Mouse (Mus musculus): ENCODE measurements at regions not wholly inside any gene's neighbourhood (a gene's known extent, or its start where the extent isn't known, plus 50 kb on each side); places are given as distances from the start of the nearest gene placed in this dataset.

DNA sequence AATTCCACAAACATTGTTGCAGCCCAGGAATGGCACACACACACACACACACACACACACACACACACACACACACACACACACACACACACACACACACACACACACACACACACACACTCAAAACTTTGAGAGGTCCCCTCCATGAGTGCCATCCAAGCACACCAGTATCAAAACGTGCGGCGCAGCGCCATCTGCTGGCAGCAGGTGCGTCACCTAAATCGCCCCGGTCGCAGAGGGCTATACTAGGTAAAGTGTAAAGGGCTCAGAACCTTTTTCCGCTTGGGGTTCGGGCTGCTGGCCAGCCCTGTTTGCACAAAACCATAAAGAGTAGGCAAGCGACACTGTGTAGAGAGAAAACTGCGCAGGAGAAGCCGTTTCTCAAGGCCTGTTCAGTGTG is 527.9 kb upstream of the Sall1 start:
- no peaks in the 10 kb centered on the region for H3K36me3 ChIP-seq (ENCODE audit: insufficient read depth, low read length)
- no peak for TF ChIP-seq POU5F1 (IDR thresholded peaks at IDR 0.05; ENCODE audit: borderline replicate concordance, low read length)
- TF ChIP-seq CTCF (conservative IDR thresholded peaks at IDR 0.05; ENCODE audit: low read length), result peak; percentile 51
- no peak for TF ChIP-seq NANOG (IDR thresholded peaks at IDR 0.05; ENCODE audit: borderline replicate concordance, low read length)
- peaks cover 3% of the 10 kb centered on the region; the same call in 1 of the 2 replicates for H3K27me3 ChIP-seq (ENCODE audit: insufficient read depth, low read length)
- H3K4me1 ChIP-seq (replicated peaks; ENCODE audit: low read depth, low read length), result peaks cover 7% of the 10 kb centered on the region; the same call in 1 of the 2 replicates
- H3K4me3 ChIP-seq (replicated peaks; ENCODE audit: low read length), result no peak overlapping the region
- no peaks in the 10 kb centered on the region for H3K9me3 ChIP-seq (ENCODE audit: low read length)

DNA sequence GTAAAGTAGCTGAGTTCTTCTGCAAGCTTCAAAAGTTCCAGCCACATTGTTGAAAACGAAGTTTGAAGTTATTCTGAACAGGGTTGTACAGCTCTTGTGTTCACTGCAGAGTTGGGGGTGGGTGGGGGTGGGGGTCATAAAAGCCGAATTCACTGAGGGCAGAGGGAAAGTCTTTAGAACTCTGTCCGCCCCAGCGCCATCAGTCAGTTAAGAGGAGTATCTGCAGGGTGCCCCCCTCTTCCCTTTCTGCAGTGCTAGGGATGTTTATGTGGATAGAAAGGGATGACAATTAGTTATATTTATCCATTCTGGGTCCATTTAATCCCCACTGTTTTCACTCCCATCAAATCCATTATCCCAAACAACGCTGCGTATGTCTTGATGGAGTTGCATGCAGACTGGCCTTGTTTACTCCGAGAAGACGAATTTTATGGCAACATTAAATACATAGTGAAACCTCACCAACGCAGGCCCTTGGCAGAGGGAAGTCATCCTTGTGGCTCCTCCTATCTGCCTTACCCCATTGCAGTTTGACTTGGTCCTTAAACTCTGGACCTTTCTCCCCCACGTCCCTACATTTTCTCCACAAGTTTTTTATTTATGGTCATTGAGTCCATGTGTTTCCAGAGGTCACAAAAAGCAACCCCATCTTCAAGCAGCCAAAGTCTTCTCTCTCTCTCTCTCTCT is 526.8 kb upstream of the Sall1 start:
- Histone ChIP-seq H3K36me3 (ENCODE audit: insufficient read depth, low read length) (no peaks in the 10 kb centered on the region), H3K4me1 (replicated peaks; ENCODE audit: low read depth, low read length) (peaks cover 7% of the 10 kb centered on the region), H3K27me3 (ENCODE audit: insufficient read depth, low read length) (peaks cover 3% of the 10 kb centered on the region; the same call in 1 of the 2 replicates), H3K9me3 (ENCODE audit: low read length) (no peaks in the 10 kb centered on the region), H3K4me3 (replicated peaks; ENCODE audit: low read length) (no peak overlapping the region)
- TF ChIP-seq NANOG (IDR thresholded peaks at IDR 0.05; ENCODE audit: borderline replicate concordance, low read length) (no peak), POU5F1 (IDR thresholded peaks at IDR 0.05; ENCODE audit: borderline replicate concordance, low read length) (no peak), CTCF (conservative IDR thresholded peaks at IDR 0.05; ENCODE audit: low read length) (no peak)

DNA sequence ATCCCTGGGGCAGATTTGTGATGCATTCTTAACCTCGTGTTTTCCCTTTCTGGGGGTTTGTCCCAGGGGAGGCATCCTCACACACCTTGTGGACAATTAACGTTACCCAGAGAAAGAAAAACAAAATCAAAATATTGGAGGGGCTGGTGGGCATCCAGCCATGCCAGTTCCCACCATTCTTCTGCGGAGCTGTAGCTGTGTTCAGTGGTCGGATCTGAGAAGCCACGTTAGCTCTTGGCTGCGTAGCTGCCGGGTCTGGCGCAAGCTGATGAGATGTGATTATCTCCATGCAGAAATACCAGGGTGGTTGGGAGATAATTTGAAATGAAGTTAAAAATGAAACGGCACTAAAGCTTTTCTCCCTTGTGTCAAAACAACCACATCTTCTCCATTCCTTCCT is 525.4 kb upstream of the Sall1 start:
- H3K36me3 ChIP-seq (ENCODE audit: insufficient read depth, low read length), result no peaks in the 10 kb centered on the region
- H3K4me1 ChIP-seq (replicated peaks; ENCODE audit: low read depth, low read length), result peaks cover 12% of the 10 kb centered on the region
- H3K27me3 ChIP-seq (ENCODE audit: insufficient read depth, low read length), result no peaks in the 10 kb centered on the region
- no peak overlapping the region for H3K4me3 ChIP-seq (replicated peaks; ENCODE audit: low read length)
- no peak for TF ChIP-seq POU5F1 (IDR thresholded peaks at IDR 0.05; ENCODE audit: borderline replicate concordance, low read length)
- no peak for TF ChIP-seq CTCF (conservative IDR thresholded peaks at IDR 0.05; ENCODE audit: low read length)
- TF ChIP-seq NANOG (IDR thresholded peaks at IDR 0.05; ENCODE audit: borderline replicate concordance, low read length), result no peak
- H3K9me3 ChIP-seq (ENCODE audit: low read length), result no peaks in the 10 kb centered on the region

DNA sequence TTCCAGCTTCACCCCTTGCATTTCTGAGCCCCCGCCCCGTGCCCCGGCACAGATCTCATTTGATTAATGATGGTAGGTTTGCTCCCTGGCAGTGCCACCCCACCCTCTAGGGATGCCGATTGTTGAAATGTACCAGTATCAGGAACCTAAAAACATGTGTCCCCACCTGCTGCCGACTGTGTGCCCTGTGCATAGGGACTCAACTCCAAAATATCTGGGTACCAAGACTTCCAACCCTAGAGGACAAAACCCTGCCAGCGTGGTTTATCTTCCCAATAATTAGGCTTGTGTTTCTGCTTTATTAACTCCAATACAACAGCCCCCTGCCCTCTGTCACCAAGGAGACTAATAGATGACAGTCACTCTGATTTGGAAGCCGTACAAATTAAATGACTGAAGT is 524.7 kb upstream of the Sall1 start:
- Histone ChIP-seq H3K9me3 (ENCODE audit: low read length) (no peaks in the 10 kb centered on the region), H3K4me1 (replicated peaks; ENCODE audit: low read depth, low read length) (peaks cover 12% of the 10 kb centered on the region), H3K36me3 (ENCODE audit: insufficient read depth, low read length) (no peaks in the 10 kb centered on the region), H3K27me3 (ENCODE audit: insufficient read depth, low read length) (no peaks in the 10 kb centered on the region), H3K4me3 (replicated peaks; ENCODE audit: low read length) (no peak overlapping the region)
- no peak for TF ChIP-seq POU5F1 (IDR thresholded peaks at IDR 0.05; ENCODE audit: borderline replicate concordance, low read length)
- no peak for TF ChIP-seq NANOG (IDR thresholded peaks at IDR 0.05; ENCODE audit: borderline replicate concordance, low read length)

DNA sequence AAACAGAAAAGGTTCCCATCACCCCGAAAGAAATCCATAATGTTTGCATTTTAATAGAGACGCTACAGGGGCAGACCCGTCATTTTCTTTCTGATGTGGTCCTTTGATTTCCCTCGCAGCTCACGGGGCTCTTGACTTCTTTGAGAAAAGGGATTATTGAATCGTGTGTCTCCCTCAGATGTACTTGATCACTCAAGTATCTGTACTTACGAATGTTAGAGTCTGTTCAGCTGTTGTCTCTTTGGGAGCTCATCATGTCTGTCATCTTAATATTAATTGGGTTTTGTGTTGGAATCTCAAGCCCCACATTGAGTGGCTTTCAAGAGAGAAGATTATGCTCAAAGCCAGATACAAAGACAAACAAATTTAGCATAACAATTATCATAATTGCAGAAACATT is 523.0 kb upstream of the Sall1 start:
- Histone ChIP-seq H3K36me3 (ENCODE audit: insufficient read depth, low read length) (no peaks in the 10 kb centered on the region), H3K4me3 (replicated peaks; ENCODE audit: low read length) (no peak overlapping the region), H3K27me3 (ENCODE audit: insufficient read depth, low read length) (no peaks in the 10 kb centered on the region), H3K4me1 (replicated peaks; ENCODE audit: low read depth, low read length) (peaks cover 6% of the 10 kb centered on the region), H3K9me3 (ENCODE audit: low read length) (no peaks in the 10 kb centered on the region)
- TF ChIP-seq POU5F1 (IDR thresholded peaks at IDR 0.05; ENCODE audit: borderline replicate concordance, low read length), result no peak
- TF ChIP-seq CTCF (conservative IDR thresholded peaks at IDR 0.05; ENCODE audit: low read length), result no peak
- no peak for TF ChIP-seq NANOG (IDR thresholded peaks at IDR 0.05; ENCODE audit: borderline replicate concordance, low read length)

DNA sequence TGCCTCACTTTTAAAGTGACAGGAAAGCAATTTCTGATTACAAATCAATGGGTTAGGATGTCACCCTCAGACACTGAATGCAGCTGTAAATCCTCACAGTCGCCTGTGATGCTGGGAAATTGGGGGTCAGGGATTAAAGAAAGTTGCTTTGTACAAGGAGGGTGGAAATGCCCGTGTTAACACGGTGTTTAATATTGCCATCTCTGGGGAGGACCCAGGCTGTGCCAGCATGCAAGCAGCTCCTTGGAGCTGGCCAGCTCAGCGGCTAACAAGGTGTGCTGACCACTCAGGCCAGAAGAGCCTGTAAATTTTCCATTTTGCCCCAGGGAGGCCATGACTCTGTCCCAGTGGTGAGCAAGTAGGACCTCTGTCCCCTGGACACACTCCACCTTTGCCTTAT is 522.5 kb upstream of the Sall1 start:
- TF ChIP-seq CTCF (conservative IDR thresholded peaks at IDR 0.05; ENCODE audit: low read length) (no peak), POU5F1 (IDR thresholded peaks at IDR 0.05; ENCODE audit: borderline replicate concordance, low read length) (no peak), NANOG (IDR thresholded peaks at IDR 0.05; ENCODE audit: borderline replicate concordance, low read length) (no peak)
- Histone ChIP-seq H3K9me3 (ENCODE audit: low read length) (no peaks in the 10 kb centered on the region), H3K4me1 (replicated peaks; ENCODE audit: low read depth, low read length) (peaks cover 5% of the 10 kb centered on the region), H3K4me3 (replicated peaks; ENCODE audit: low read length) (no peak overlapping the region), H3K27me3 (ENCODE audit: insufficient read depth, low read length) (no peaks in the 10 kb centered on the region), H3K36me3 (ENCODE audit: insufficient read depth, low read length) (no peaks in the 10 kb centered on the region)

DNA sequence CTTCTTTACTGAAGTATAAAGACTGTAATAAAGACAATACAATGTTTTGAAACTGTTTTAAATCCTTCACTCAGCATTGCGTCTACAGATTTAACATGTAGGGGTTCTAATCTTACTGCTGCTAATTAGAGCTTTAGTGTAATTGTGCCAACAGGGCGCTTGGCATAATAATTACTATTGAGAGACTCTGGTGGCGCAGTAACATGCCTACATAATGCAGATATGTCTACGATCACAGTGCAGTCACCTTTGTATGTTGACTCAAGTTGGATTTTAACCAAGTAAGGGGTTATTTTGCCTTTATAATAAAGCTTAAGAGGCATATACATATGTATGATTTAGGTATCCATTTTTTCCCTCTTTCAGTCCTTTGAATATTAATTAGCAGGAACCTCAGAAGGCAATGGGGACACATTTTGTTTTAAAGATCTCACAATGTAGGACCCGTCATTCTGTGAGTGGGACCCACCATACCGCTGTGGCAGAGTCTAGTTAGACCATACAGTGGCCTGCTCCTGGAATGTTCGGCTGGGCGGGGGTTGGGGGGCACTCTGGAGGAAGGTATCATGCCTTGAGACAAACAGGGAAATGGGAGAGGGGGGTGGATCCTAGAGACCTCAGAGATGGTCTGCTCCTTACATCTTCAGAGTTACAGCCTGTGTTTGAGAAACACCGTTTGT is 521.3 kb upstream of the Sall1 start:
- Histone ChIP-seq H3K4me1 (replicated peaks; ENCODE audit: low read depth, low read length) (peaks cover 5% of the 10 kb centered on the region), H3K9me3 (ENCODE audit: low read length) (no peaks in the 10 kb centered on the region), H3K36me3 (ENCODE audit: insufficient read depth, low read length) (no peaks in the 10 kb centered on the region), H3K4me3 (replicated peaks; ENCODE audit: low read length) (no peak overlapping the region), H3K27me3 (ENCODE audit: insufficient read depth, low read length) (no peaks in the 10 kb centered on the region)
- no peak for TF ChIP-seq CTCF (conservative IDR thresholded peaks at IDR 0.05; ENCODE audit: low read length)

DNA sequence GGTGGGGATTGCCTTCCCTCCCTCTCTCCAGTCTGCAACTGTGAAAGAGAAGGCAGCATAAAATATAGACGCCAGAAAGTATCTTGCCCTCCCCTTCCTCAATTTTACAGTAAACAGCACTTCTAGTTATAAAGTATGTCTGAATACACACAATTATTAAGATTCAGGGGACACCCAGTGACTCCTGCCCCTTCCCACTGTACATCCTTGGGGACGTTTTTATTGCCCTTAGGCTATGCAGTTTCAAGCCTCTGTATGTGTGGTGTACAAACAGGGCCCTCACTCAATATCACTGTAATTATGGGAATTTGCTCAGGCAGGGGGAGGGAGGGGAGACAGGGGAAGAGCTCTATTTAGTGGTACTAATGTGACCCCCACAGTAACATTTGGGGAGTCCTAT is 519.6 kb upstream of the Sall1 start:
- H3K9me3 ChIP-seq (ENCODE audit: low read length), result no peaks in the 10 kb centered on the region
- H3K36me3 ChIP-seq (ENCODE audit: insufficient read depth, low read length), result no peaks in the 10 kb centered on the region
- H3K27me3 ChIP-seq (ENCODE audit: insufficient read depth, low read length), result no peaks in the 10 kb centered on the region
- TF ChIP-seq NANOG (IDR thresholded peaks at IDR 0.05; ENCODE audit: borderline replicate concordance, low read length) (no peak), CTCF (conservative IDR thresholded peaks at IDR 0.05; ENCODE audit: low read length) (no peak), POU5F1 (IDR thresholded peaks at IDR 0.05; ENCODE audit: borderline replicate concordance, low read length) (no peak)
- H3K4me1 ChIP-seq (replicated peaks; ENCODE audit: low read depth, low read length), result peaks cover 5% of the 10 kb centered on the region
- no peak overlapping the region for H3K4me3 ChIP-seq (replicated peaks; ENCODE audit: low read length)

DNA sequence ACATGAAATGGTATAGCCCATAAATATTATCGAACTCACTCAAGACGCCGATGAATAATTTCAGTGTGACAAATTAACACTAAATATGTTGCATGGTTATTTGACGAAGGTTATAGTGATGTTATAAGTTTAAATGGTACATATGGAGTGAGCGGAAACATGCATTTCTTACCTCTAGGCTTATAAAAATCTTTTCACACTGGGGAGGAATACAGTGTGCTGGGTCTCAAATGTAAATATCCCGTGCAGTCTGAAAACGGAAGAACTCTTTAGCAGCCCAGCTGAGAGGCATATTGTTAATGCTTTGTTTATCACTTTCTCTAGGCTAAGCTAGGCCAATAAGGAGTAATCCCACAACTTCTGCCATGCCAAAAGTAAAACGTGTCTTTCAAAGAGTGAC is 518.6 kb upstream of the Sall1 start:
- peaks cover 5% of the 10 kb centered on the region for H3K4me1 ChIP-seq (replicated peaks; ENCODE audit: low read depth, low read length)
- no peaks in the 10 kb centered on the region for H3K9me3 ChIP-seq (ENCODE audit: low read length)
- H3K36me3 ChIP-seq (ENCODE audit: insufficient read depth, low read length), result no peaks in the 10 kb centered on the region
- TF ChIP-seq POU5F1 (IDR thresholded peaks at IDR 0.05; ENCODE audit: borderline replicate concordance, low read length) (no peak), CTCF (conservative IDR thresholded peaks at IDR 0.05; ENCODE audit: low read length) (no peak), NANOG (IDR thresholded peaks at IDR 0.05; ENCODE audit: borderline replicate concordance, low read length) (no peak)
- no peak overlapping the region for H3K4me3 ChIP-seq (replicated peaks; ENCODE audit: low read length)
- no peaks in the 10 kb centered on the region for H3K27me3 ChIP-seq (ENCODE audit: insufficient read depth, low read length)

All from E14TG2a.4 (cell line).